Mouse (Mus musculus): ENCODE data around the gene Naaladl1. TPM values are rescaled to one million over a fixed set of nuclear protein-coding genes. Genes with fewer than 3 reads are reported as not detected.

Gene Naaladl1
- total RNA-seq, 1 experiment from 2014 or later = not detected

Other genes starting within 250 kb of the Naaladl1 start
- gene Frmd8, start 230.5 kb upstream of the Naaladl1 start, total RNA-seq (2017) = 32.9 and 38.6 TPM in 2 replicates
- gene Slc25a45, start 228.0 kb upstream of the Naaladl1 start, total RNA-seq (2017) = 56.6 and 64.7 TPM in 2 replicates
- gene Tigd3, start 211.6 kb upstream of the Naaladl1 start, total RNA-seq (2017) = 1.4 and 1.5 TPM in 2 replicates
- gene Dpf2, start 192.8 kb upstream of the Naaladl1 start, total RNA-seq (2017) = 80.0 and 104 TPM in 2 replicates
- 3.8 and 4.8 TPM in 2 replicates for gene Cdc42ep2, start 181.0 kb upstream of the Naaladl1 start, total RNA-seq (2017)
- 32.8 and 36.8 TPM in 2 replicates for gene Pola2, start 141.6 kb upstream of the Naaladl1 start, total RNA-seq (2017)
- 0.47 and 1.1 TPM in 2 replicates for gene Slc22a20, start 119.6 kb upstream of the Naaladl1 start, total RNA-seq (2017)
- 142 and 147 TPM in 2 replicates for gene Capn1, start 89.9 kb upstream of the Naaladl1 start, total RNA-seq (2017)
- gene Syvn1, start 59.2 kb upstream of the Naaladl1 start, total RNA-seq (2017) = 42.1 and 45.3 TPM in 2 replicates
- 28.7 and 29.2 TPM in 2 replicates for gene Mrpl49, start 48.0 kb upstream of the Naaladl1 start, total RNA-seq (2017)
- 2,994 and 3,021 TPM in 2 replicates for gene Fau, start 47.9 kb upstream of the Naaladl1 start, total RNA-seq (2017)
- gene Znhit2, start 44.6 kb upstream of the Naaladl1 start, total RNA-seq (2017) = 18.4 and 20.3 TPM in 2 replicates
- gene Tm7sf2, start 37.4 kb upstream of the Naaladl1 start, total RNA-seq (2017) = 5.6 and 8.1 TPM in 2 replicates
- 67.0 and 73.7 TPM in 2 replicates for gene Vps51, start 28.6 kb upstream of the Naaladl1 start, total RNA-seq (2017)
- 1.5 TPM in 1 of 2 replicates, not detected in the other for gene Tmem262, start 25.7 kb upstream of the Naaladl1 start, total RNA-seq (2017)
- 0.74 TPM in 1 of 2 replicates, not detected in the other for gene Gm28374, start 23.5 kb upstream of the Naaladl1 start, total RNA-seq (2017)
- 51.9 and 52.8 TPM in 2 replicates for gene Zfpl1, start 20.8 kb upstream of the Naaladl1 start, total RNA-seq (2017)
- gene Cdca5, start 20.8 kb upstream of the Naaladl1 start, total RNA-seq (2017) = 0.35 TPM in 1 of 2 replicates, not detected in the other
- gene AC131692.1, start 11.4 kb upstream of the Naaladl1 start, total RNA-seq (2017) = not detected in 2 replicates
- gene Sac3d1, start 12.9 kb downstream of the Naaladl1 start, total RNA-seq (2017) = 2.2 and 3.1 TPM in 2 replicates
- gene Snx15, start 22.5 kb downstream of the Naaladl1 start, total RNA-seq (2017) = 9.1 and 9.8 TPM in 2 replicates
- gene Batf2, start 35.2 kb downstream of the Naaladl1 start, total RNA-seq (2017) = 1.2 TPM in 1 of 2 replicates, not detected in the other
- 14.0 and 15.2 TPM in 2 replicates for gene Arl2, start 35.8 kb downstream of the Naaladl1 start, total RNA-seq (2017)
- not detected in 2 replicates for gene Majin, start 78.6 kb downstream of the Naaladl1 start, total RNA-seq (2017)
- not detected in 2 replicates for gene Gpha2, start 120.6 kb downstream of the Naaladl1 start, total RNA-seq (2017)
- 21.8 and 22.1 TPM in 2 replicates for gene Ppp2r5b, start 130.1 kb downstream of the Naaladl1 start, total RNA-seq (2017)
- gene Atg2a, start 135.9 kb downstream of the Naaladl1 start, total RNA-seq (2017) = 43.0 and 49.3 TPM in 2 replicates
- 126 and 148 TPM in 2 replicates for gene Ehd1, start 170.9 kb downstream of the Naaladl1 start, total RNA-seq (2017)
- gene Cdc42bpg, start 200.7 kb downstream of the Naaladl1 start, total RNA-seq (2017) = 4.4 and 10.9 TPM in 2 replicates
- gene Men1, start 229.2 kb downstream of the Naaladl1 start, total RNA-seq (2017) = 29.5 and 33.6 TPM in 2 replicates
- gene Map4k2, start 235.4 kb downstream of the Naaladl1 start, total RNA-seq (2017) = 791 and 881 TPM in 2 replicates